Mouse (Mus musculus): ENCODE results near the gene Dynlt1f.
"Not testable (repeated sequence)": the region's sequence is repeated elsewhere in the genome, so short reads cannot be mapped to it uniquely, and the experiment has no call there.

The Dynlt1f gene

DNA sequence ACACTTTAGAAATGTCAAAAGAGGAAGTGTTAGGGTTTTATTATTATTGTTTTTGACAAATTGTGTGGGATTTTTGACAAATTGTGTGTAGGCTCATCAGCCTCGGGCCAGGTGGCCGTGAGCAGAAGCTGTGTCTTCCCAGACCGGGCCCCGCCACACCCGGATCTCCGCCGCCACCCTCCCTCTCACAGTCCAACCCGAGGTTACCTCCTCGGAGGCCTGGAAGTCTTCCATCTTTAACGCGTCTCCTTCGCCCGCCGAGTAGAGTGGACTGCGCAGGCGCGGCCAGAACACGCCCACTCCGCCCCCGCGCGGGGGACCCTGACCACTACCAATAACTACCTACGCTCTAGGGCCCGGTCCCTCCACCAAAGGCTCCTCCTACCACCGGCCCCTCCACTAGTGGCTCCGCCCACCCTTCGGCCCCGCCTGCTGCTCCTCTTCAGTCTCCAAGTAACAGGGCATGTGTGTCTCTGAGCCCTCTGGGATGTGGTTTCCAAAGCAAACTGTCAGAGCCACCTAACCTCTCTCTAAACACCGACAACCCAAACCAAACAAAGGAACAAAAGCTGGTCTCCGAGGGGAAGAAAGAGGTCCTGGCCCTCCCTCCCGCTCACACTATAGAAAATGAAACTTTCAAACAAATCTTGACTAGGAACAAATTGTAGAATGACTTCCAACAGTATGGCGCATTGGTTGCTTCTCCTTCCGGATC, at the start of gene Dynlt1f:
Gene Dynlt1f (minus strand): TSS at position 334 of the 715 bp plus-strand sequence.
- DNase-seq (ENCODE audit: low read depth, low spot score), result not testable (repeated sequence)

DNA sequence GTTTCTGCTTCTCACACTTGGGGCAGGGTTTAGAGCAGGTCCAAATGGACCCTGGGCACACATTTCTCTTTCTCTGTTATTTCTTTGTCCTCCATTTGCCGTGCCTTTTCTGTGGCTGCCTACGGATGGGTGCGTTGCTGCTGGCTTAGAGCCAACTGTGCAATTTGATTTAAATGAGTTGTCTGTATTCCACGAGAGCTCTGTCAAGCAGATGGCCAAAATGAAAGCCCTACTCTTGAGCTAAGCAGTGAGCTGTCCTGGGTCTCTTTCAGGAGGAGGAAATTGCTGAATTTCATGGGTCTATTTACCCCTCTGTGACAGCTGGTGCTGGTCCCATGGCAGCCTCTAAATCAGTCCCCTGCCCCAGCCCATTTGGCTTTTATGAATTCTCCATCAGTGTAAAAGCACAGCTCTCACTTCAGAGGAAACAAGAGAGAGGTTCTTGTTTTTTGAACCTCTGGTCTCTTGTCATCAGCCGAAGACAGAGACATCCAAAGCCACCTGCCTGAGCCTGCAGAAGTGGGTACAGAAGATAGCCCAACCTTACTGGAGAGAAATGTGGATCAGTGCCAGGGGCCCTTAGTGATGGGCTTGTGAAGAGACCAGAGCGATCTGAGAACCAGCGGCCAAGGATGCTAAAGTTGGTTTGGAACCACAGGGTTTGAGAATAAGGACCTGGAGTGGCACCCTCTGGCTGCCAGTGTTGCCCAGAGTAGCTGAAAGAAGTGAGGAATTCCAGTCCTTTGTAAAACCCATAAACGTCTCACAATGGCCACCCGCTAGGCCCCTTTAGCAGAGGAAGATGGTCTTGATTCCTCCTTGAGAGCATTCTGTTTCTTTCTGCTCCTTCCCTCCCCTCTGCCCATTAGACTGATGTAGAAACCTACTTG, 47.9 kb upstream of the Dynlt1f start:
- DNase-seq (ENCODE audit: low read depth, low spot score), result not testable (repeated sequence)

DNA sequence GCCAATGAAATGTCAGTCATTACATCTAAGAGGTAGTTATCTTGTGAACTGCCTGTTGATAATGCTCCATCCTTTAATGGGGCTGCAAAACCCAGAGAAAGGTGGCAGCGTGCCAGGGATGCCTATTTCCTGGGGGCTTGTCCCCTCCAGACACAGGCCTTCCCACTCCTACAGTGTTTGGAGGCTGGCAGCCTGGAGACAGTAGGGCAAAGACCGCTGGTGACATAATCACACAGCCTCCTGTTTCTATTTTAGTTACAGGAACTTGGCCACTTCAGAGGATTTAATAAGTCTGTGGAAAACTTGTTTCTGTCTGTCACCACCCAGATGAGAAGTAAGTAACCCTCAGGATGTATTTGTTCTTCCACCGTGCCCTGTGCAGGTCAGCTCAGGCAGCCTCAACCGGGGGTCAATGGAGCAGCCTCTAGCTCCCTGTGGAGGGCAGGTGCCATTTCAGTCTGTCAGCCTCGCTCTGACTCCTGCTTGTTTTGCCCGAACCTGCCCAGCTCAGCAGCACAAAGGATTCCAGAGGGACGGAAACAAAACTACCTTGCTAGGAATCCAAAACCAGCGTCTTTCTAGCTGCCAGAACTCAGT, 47.0 kb upstream of the Dynlt1f start:
- DNase-seq (ENCODE audit: low read depth, low spot score), result not testable (repeated sequence)

DNA sequence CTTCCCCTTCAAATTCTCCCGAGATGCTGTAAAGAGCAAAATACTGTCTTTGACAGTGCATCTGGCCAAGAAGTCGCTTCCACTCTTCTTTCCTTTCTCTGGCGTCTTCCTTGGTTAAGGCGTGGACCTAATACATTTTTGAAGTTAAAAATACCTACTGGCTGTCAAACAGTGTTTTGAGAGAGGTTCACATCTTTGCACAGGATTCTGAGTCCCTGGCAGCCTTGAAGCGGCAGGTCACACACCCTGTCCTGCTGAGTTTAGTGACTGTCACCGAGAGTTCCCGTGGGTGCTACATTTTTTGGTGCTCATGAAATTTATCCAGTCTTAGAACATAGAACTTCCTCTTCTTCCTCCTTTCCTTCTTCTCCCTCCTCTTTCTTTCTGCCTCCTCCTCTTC, 44.4 kb upstream of the Dynlt1f start:
- DNase-seq (ENCODE audit: low read depth, low spot score), result not testable (repeated sequence)

DNA sequence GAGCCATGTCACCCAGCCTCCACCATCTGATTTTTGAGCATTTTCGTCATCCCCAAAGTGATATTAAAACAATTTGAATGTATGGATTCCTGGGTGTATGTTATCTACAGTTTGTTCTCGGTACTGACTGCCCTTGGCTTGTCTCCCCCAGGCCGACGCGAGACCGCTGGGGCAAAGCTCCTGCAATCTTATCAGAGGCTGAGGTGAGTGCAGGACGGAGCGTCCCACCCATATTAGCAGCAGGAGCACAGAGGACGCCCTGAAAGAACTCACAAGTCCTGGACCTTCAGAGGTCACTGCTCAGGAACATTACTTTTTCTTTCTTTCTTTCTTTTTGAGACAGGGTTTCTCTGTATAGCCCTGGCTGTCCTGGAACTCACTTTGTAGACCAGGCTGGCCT, 43.8 kb upstream of the Dynlt1f start:
- DNase-seq (ENCODE audit: low read depth, low spot score), result not testable (repeated sequence)

DNA sequence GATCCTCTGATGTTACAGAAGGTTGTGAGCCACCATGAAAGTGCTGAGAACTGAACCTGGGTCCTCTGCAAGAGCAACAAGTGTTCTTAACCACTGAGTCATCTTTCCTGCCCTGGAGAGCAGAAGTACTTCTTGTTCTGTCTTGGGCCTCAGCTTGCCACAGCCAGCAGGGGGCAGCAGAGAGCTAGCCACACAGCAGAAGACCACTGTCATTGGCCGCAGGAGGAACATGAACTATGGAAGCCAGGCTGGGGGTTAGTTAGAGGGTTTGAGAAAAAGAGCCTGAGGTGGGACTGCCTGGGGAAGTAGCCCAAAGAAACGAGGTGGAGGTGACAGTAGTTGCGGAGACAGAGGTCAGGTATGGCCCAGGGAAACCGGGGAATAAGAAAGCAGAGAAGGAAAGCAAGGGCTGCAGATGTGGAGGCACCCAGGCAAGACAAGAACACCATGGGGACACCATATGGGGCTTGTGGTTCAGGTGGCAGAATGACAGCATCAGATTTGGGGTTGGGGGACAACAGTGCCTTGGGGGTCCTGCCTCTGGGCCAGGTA, 41.6 kb upstream of the Dynlt1f start:
- DNase-seq (ENCODE audit: low read depth, low spot score), result not testable (repeated sequence)

DNA sequence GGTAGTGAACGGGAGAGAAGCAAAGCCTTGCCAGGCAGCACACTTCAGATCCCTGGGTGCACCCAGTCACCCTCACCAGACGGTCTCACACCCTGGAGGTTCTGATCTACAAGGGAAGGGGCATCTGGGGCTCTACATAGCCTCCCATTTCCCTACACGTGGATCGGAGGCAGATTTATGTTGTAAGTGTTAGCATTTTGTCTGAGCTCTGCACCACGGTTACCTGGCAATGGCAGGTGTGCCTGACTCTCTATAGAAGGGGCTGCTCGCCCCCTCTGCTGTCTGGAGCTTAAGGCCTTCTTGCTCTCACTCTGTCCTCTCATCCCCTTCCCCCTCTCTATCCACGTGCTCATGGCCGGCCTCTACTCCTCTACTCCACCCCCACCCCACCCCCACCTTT, 40.8 kb upstream of the Dynlt1f start:
- DNase-seq (ENCODE audit: low read depth, low spot score), result not testable (repeated sequence)

DNA sequence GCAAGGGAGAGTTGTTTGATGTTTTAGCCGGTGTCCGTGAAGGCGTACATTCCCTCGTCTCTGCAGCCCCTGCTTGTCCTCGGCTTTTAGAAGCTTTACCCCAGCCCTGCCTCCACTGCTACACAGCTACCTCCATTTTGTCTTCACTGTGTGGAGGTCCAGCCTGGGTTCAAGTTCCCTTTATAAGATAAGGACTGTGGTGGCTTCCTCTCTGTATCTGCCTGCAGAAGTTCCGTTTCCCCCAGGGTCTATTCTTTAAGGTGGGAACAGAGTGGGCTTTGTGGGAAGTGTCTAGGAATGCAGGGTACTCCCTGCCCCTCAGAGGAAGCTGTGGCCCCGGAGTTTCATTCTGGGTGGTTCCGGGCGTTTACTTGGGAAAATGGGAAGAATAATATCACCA, 40.0 kb upstream of the Dynlt1f start:
- DNase-seq (ENCODE audit: low read depth, low spot score), result not testable (repeated sequence)

DNA sequence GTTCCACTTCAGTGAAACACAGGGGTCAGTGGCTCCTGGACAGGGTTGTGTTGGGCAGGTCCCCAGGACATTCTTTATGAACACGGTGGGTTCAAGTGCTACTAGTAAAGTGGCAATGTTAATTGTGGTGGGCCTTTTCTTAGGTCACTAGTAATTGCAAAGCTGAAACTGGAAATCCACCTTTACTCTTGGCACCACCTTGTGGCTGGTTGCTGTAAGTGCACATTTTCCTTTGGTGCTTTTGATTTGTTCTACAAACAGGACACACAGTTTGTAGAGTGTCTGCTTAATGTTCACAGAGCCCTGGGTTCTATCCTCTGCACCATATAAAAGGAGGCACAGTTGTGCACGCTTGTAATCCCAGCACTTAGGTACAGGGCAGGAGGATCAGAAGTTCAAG, 35.9 kb upstream of the Dynlt1f start:
- DNase-seq (ENCODE audit: low read depth, low spot score), result not testable (repeated sequence)

DNA sequence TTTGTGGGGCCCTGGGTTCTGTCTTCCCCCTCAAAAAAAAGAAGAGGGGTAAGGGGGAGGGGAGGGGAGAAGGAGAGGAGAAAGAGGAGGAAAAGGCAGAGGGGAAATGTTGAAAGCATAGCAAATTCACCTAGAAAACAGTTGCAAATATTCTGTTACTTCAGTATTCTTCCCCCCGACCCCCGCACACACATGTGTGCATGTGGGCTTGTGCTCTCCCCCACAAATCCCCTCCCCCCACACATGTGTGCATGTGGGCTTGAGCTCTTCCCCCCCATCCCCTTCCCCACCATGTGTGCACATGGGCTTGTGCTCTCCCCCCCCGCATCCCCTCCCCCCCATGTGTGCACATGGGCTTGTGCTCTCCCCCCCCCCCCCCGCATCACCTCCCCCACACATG, 33.6 kb upstream of the Dynlt1f start:
- DNase-seq (ENCODE audit: low read depth, low spot score), result not testable (repeated sequence)

DNA sequence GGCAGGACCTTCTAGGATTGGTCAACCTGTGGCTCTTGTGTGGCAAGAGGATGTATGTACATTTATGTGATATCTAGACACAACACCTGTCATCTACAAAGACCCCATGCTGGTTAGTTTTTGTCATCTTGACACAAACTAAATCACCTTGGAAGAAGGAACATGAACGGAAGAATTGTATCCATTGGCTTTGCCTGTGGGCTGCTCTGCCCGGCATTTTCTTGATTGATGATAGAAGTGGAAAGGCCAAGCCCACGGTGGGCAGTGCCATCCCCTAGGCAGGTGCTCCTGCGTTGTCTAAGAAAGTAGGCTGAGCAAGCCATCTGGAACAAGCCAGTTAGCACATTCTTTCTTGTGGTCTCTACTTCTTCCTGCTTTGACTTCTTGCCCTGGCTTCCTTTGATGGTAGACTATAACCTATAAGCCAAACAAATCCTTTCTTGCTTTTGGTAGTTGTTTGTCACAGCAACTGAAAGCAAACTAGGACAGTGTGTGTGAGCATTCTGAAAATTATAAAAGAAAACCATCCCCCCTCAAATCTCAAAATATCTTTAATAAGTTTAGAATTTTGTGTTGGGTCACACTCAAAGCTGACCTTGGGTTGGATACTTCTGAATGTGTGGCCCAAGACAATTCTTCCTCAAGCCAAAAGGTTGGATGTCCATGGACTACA, 30.7 kb upstream of the Dynlt1f start:
- not testable (repeated sequence) for DNase-seq (ENCODE audit: low read depth, low spot score)

DNA sequence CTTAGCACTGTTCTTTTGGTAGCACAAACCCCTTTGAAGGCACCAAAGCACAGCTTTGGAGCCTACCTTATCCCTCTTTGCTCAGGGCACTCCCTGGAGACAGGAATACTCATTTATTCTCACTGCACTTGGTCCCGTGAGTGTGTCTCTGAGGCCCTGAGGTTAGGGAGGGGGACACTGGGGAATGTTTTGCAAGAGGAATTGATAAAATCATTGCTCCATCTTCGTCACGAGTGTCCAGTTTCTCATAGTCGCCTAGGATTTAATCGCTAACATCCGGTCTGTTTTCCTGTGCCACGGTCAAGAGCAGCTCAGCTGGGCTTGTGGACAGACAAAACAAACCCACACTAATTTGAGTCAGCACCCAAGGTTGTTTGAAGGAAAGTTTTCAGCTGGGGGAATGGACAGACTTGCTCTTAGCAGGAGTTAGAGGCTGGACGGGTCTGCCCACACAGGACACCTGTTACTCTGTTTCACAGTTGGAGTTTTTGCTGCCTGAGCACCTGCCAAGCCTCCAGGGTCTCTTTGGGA, 29.7 kb upstream of the Dynlt1f start:
- DNase-seq (ENCODE audit: low read depth, low spot score), result not testable (repeated sequence)

DNA sequence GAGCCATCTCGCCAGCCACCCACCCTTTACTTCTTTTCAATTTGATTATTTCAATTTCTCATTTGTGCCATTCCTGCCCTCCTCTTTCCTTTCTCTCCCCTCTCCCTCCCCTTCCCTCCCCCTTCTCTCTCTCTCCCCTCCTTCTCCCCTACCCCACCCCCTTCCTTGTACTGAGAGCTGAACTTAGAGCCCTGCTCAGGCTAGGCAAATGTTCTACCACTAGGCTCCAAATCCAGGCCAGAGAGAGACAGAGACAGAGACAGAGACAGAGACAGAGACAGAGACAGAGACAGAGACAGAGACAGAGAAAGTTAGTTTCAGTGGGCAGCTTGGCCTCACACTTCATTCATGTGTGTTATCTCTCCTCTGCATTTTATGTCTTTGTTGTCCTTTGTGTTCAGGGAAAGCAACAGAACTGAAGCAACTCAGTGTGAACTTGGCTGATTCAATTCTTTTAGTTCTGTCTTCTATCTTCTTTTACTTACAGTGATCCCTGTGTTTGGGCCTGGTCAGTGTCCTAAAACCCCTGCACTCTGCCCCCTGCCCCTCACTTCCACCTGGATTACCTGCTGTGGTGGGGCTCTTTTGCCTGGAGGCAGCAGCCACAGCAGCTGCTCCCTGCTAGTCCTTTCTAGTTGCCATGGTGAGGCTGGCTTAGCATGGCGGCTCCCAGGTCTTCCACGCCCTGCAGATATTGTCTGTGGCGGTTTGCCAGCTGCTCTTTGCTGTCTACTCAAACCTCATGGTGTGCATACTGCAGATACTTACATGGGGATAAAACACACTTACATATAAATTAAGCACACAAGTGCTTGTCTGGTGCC, 29.0 kb upstream of the Dynlt1f start:
- not testable (repeated sequence) for DNase-seq (ENCODE audit: low read depth, low spot score)

DNA sequence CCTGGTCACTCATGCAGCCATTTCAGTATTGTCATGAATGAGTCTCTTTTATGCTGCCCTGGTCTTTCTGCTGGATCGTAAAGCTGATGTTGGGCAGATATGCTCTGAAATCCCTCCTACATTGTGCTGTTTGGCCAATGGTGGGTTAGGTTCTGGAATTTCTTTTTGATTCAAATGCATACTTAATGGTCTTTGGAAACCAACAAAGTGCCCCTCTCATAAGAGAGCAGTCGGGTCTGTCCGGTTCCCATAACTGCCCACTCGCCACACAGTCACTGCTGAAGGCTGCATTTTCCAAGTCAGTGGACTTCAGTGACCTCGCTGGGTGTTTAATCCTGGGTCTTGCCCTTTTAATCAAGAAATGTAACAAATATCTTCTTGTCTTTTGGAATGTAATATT, 28.0 kb upstream of the Dynlt1f start:
- not testable (repeated sequence) for DNase-seq (ENCODE audit: low read depth, low spot score)

DNA sequence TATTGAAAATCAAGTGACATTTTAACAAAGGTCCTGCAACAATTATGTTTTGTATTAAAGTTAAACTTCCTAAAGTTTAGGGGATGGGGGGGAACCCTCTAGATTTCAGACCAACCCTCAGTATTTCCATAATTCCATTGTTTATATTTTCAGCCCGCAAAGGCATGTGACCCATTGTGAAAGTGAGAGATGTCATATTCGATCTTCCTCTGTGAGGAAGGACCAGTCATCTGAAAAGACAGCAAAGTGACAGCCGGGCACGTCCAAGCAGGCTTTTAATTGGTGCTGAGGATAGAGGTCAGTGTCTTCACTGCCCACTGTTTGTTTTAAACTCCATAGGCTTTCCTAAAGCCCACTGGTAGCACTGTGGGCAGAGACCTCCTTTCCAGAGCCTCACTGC, 26.0 kb upstream of the Dynlt1f start:
- DNase-seq (ENCODE audit: low read depth, low spot score), result not testable (repeated sequence)

DNA sequence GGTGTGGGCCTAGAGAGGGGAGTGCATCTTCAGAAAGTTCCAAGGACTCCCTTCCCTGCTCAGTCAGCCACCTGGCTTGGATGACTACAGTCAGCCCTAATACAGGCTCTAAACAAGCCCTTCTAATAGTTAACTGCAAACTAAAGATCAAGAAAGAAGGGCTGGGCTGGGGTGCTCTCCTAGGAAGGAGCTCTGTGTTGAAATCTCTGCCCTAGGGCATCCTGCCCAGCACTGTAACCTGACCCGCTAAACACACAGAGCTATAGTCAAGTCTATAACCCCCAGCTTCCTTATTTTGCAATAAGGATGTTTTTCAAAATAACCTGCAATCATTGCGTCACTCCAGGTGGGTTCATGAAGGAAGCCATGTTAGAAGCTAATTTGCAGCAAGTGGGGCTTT, 22.4 kb upstream of the Dynlt1f start:
- not testable (repeated sequence) for DNase-seq (ENCODE audit: low read depth, low spot score)

DNA sequence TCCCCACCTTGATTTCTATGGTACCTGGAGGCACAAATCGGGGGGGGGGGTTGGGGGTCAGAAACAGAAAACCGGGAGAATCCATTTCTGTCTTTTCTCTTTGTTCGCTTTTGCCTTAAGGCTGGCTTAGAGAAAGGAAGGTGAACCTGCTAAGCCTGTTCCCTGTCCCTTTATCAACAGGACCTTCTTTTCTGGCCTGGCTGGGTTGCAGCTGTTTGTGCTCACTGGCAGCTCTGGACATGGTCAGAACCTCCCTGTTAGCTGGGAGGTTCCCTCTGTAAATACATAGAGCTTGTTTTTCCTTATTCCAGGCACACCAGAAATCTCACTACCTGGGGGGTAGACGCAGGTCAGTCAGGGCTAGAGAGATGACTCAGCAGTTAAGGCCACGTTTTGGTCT, 18.6 kb upstream of the Dynlt1f start:
- not testable (repeated sequence) for DNase-seq (ENCODE audit: low read depth, low spot score)

DNA sequence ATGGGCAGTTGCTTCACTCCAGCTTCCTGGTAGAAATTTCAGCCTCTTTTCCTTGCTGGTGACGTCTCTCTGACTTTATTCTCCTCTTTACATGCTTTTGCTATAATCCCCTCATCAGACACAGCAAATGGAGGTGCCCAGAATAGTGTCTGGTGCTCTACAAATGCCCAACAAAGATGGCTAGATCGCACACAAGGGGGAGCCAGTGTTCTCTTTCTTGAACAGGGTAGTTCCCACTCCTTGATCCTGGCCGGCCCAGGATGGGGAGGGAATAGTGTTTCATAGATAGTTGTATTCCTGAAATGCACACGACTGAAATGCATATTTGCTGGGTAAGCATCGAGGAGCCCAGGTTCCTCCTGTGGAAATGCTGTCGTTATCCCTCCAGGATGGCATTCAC, 12.8 kb upstream of the Dynlt1f start:
- DNase-seq (ENCODE audit: low read depth, low spot score), result not testable (repeated sequence)

DNA sequence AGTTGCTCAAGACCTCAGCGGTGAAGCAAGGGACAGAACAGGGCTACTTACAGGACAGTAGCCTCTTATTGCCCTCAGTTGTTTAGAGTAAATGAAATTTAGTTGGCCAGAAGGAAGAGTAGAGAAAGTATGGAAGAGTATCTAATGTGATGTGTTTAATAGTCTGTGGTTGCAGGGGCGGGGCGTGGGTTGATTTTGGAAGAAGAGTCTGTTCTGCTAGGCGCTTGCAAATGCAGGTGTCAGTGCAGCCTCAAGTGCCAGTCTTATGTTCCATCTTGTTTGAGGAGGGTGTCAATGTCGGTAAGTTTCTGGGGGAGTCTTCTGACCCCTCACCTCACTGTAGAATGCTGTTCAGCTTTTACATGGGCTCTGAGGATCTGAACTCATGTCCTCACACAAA, 9.7 kb upstream of the Dynlt1f start:
- not testable (repeated sequence) for DNase-seq (ENCODE audit: low read depth, low spot score)

DNA sequence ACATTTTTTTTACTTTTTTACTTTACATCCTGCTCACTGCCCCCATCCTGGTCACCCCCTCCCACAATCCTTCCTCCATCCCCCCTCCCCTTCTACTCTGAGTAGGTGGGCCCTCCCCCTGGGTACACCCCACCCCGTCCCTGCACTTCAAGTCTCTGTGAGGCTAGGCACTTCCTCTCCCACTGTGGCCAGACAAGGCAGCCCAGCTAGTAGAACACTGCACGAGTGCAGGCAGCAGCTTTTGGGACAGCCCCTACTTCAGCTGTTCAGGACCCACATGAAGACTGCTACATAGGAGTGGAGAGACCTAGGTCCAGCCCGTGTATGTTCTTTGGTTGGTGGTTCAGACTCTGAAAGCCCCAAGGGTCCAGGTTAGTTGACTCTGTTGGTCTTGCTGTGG, 7.1 kb upstream of the Dynlt1f start:
- DNase-seq (ENCODE audit: low read depth, low spot score), result not testable (repeated sequence)
